Mouse (Mus musculus): Measurements from ENCODE around the gene Phlpp1.

DNA sequence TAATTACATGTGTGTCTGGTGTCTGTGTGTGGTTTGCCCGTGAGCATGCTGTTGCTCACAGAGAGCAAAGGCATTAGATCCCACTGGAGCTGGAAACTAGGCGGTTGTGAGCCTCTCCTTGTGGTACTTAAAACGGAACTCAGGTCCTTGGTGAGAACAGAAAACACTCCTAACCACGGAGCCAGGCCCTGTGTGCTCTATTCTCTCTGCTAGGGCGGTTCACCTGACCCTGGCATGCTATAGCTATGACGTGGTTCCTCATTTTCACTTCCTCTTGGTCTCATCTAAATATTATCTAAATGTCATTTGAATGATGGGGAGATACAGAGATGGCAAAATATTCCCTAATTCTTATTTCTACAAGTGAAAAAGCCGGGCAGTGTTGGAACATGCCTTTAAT is 9.0 kb upstream of the Phlpp1 start:
- TF ChIP-seq CTCF (IDR thresholded peaks at IDR 0.05; ENCODE audit: low read depth, low read length), result no peak
- no peak for TF ChIP-seq POLR2A (IDR thresholded peaks at IDR 0.05; ENCODE audit: extremely low read depth, insufficient read depth, low read length)

Data from liver, adult 2 months (tissue).